Mouse (Mus musculus): ENCODE data around the gene Lonrf2.

Lonrf2 gene

GRCm38 (mm10) chr1:38835568-38836476, 689 bp downstream of the Lonrf2 start:
- DNase-seq = peak; percentile 64 to 74

- DNase-seq = peak; percentile 60
These were observed 1.6 kb downstream of the Lonrf2 start for GRCm38 (mm10) chr1:38834899-38835298.

- DNase-seq = no peak
These were observed 11.6 kb downstream of the Lonrf2 start for GRCm38 (mm10) chr1:38824926-38825325.

- DNase-seq = no peak
These were observed 12.7 kb downstream of the Lonrf2 start for GRCm38 (mm10) chr1:38823851-38824250.

- DNase-seq = no peak
These were observed 16.8 kb downstream of the Lonrf2 start for GRCm38 (mm10) chr1:38819691-38820090.

GRCm38 (mm10) chr1:38817671-38818070, 18.8 kb downstream of the Lonrf2 start:
- DNase-seq = no peak

GRCm38 (mm10) chr1:38817268-38817667, 19.2 kb downstream of the Lonrf2 start:
- DNase-seq = no peak

GRCm38 (mm10) chr1:38816306-38816705, 20.2 kb downstream of the Lonrf2 start:
- peak; percentile 24 to 35 for DNase-seq

GRCm38 (mm10) chr1:38807121-38807520, 29.4 kb downstream of the Lonrf2 start:
- DNase-seq = no peak

GRCm38 (mm10) chr1:38800402-38800801, 36.1 kb downstream of the Lonrf2 start:
- DNase-seq = no peak

- DNase-seq = peak; percentile 27 to 36
These were observed 37.2 kb downstream of the Lonrf2 start for GRCm38 (mm10) chr1:38799304-38799703.

- DNase-seq = no peak
These were observed 39.6 kb downstream of the Lonrf2 start for GRCm38 (mm10) chr1:38796936-38797335.

- DNase-seq = no peak
These were observed 41.0 kb downstream of the Lonrf2 start for GRCm38 (mm10) chr1:38795496-38795895.

GRCm38 (mm10) chr1:38791016-38791810, 45.3 kb downstream of the Lonrf2 start:
- no peak for DNase-seq

- DNase-seq = no peak
These were observed 46.4 kb downstream of the Lonrf2 start for GRCm38 (mm10) chr1:38789988-38790602.

GRCm38 (mm10) chr1:38788904-38789303, 47.6 kb downstream of the Lonrf2 start:
- DNase-seq = no peak

- DNase-seq = peak; percentile 54 to 68
These were observed 49.1 kb downstream of the Lonrf2 start for GRCm38 (mm10) chr1:38787443-38787842.

GRCm38 (mm10) chr1:38786358-38786757, 50.2 kb downstream of the Lonrf2 start:
- no peak for DNase-seq

GRCm38 (mm10) chr1:38778271-38778670, 58.2 kb downstream of the Lonrf2 start:
- no peak for DNase-seq

- DNase-seq = no peak
These were observed 59.0 kb downstream of the Lonrf2 start for GRCm38 (mm10) chr1:38777500-38777899.

- no peak for DNase-seq
These were observed 60.8 kb downstream of the Lonrf2 start for GRCm38 (mm10) chr1:38775713-38776112.

- DNase-seq = no peak
These were observed 65.8 kb downstream of the Lonrf2 start for GRCm38 (mm10) chr1:38770676-38771075.

GRCm38 (mm10) chr1:38769920-38770319, 66.6 kb downstream of the Lonrf2 start:
- DNase-seq = peak; percentile 78 to 80
